Mouse (Mus musculus) adrenal gland, adult 18-20 months (tissue): ENCODE results near the gene Fkbp5. TPM values are rescaled to one million over a fixed set of nuclear protein-coding genes. Genes with fewer than 3 reads are reported as not detected.
A peak's percentile ranks its signal among the peaks of the same experiment; 100 is the strongest.

Experiments
- DNase-seq, 2 experiments: peaks; one replicate each; pipeline ENCODE4 v3.0.0; 2021 to 2022; ENCODE audit warnings: low spot score in 2 of 2
- microRNA-seq, 2 experiments: library from miRNA; unstranded; fragments of <30 nt; microRNA quantifications; one replicate each; pipeline ENCODE4 v1.2.0; 2021; ENCODE audit warnings: borderline number of aligned reads in 2 of 2
- total RNA-seq, 2 experiments: library from RNA; stranded (reverse); gene quantifications; 1 replicate in 1 of 2; 2 replicates in 1 of 2; pipeline ENCODE4 v1.2.3; 2021

The Fkbp5 gene
- total RNA-seq, 2 experiments from 2014 or later = 111 to 112 TPM

DNA sequence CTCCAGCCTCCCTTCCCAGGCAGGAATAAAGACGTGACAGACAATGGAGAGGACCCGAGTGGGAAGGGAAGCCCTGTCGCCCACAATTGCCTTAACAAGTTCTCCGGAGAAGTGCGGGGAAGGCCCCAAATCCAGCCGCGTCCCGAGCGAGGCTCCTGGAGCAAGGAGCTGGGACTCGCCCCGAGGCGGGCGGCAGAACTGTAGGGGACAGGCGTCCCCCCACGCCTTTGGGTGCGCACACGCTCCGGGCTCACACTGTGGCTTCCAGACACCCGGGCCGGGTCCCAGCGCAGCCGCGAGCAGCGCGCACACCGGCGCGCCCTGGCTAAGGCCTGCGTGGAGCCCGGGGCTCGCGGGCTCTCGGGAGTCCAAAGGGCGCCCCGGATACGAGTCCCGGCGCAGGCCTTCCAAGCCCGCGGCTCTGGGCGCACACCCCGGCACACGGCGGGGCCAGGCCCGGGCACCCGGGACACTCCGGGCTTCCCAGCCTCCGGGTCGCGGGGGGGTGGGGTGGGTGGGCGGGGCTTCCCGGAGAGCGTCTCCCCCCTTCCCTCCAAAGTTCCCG is 167.3 kb downstream of the Fkbp5 start:
- peak; percentile 50 to 57 for DNase-seq

DNA sequence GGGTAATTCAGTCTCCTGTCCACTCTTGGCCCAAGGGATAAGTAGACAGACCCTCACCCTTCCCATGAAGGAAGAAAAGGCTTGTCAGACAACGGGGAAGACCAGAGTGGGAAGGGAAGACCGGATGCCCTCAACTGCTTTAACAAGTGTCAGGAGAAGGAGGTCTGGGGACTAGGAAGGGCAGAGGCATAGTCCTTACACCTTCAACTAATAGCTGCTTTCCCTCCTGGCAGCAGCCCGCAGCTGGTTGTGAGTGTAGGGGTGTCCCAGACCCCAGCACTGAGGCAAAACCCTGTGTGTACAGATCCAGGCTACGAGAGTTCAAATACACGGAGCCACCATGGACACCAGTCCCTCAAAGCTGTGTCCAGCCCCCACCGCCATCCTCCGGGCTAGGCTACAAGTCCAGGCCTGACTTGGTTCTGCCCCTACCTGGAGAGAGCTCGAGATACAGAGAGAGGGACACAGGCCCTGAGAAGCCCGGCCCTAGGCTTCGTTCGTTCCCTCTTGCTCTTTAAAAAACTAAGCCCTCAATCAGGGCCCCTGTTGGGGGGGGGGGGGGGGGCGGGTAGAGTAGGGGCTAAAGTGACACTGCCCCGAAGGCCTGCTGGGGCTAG is 168.0 kb downstream of the Fkbp5 start:
- no peak for DNase-seq

Small RNA genes within 50 kb of the gene (microRNA-seq; reads per million reads assigned to microRNA genes)
- gene Gm25195 (0 reads per million in 2 experiments), gene Mir6969 (0 reads per million in 2 experiments)

Other genes with a start within 250 kb of the Fkbp5 start
- 10 to 100 TPM; 18.2 to 23.7 TPM for gene Fance, start 204.0 kb downstream of the Fkbp5 start, total RNA-seq
- gene Rpl10a, start 189.1 kb downstream of the Fkbp5 start, total RNA-seq = 100 to 1,000 TPM; 760 to 827 TPM
- 1 to 10 TPM; 7.4 to 8.5 TPM for gene Tead3, start 166.7 kb downstream of the Fkbp5 start, total RNA-seq
- not detected for gene Tulp1, start 152.3 kb downstream of the Fkbp5 start, total RNA-seq
- not detected for gene Armc12, start 13.3 kb upstream of the Fkbp5 start, total RNA-seq
- gene Clpsl2, start 31.9 kb upstream of the Fkbp5 start, total RNA-seq = not detected
- not detected for gene Clps, start 43.2 kb upstream of the Fkbp5 start, total RNA-seq
- 1 to 10 TPM; 2.0 to 2.6 TPM for gene Lhfpl5, start 58.1 kb upstream of the Fkbp5 start, total RNA-seq
- gene Srpk1, start 105.2 kb upstream of the Fkbp5 start, total RNA-seq = 10 to 100 TPM; 60.8 to 64.4 TPM
- gene Slc26a8, start 172.7 kb upstream of the Fkbp5 start, total RNA-seq = 1 to 10 TPM; 1.3 to 1.5 TPM
- 10 to 100 TPM; 62.4 to 89.6 TPM for gene Mapk14, start 173.8 kb upstream of the Fkbp5 start, total RNA-seq
- 1 to 10 TPM in 1 of 2 experiments, not detected in 1; 1.6 TPM for gene AC170998.1, start 208.6 kb upstream of the Fkbp5 start, total RNA-seq